Comparison of ENCODE assay signal across 8 mouse cellular contexts in the genomic region with DNA sequence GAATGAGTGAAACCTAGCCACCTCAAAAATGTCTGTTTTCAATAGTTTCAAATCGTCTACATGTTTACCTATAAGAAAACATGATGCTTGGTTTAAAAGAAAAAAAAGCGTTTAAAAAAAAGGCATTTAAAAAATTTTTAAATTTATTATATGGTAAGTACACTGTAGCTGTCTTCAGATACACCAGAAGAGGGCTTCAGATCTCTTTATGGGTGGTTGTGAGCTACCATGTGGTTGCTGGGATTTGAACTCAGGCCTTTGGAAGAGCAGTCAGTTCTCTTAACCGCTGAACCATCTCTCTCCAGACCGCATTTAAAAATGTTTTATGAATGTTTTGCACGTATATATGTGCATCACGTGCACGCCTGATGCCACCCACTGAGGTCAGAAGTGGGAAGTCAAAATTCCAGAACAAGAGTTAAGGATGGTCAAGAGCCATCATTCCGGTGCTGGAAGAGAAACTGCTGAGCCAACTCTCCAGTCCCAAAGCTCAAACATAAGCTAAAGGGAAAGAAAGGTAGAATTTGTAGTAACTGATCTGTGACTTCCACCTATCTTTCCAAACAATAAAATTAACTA. TPM values are rescaled to one million over a fixed set of nuclear protein-coding genes. Genes with fewer than 3 reads are reported as not detected.
DNase-seq lines count a peak whose midpoint lies in the region; ATAC-seq and TF ChIP-seq lines count a peak whose summit lies in the region.

No protein-coding gene starts in this region.

- dilution Hi-C loops in CH12.LX (cut with MboI; ENCODE audit: extremely low pct_ligation_motif_present, extremely low pct_unique_long_range_greater_than_20kb, low sequenced_read_pairs), result no loop called here

- H3K9me3 ChIP-seq in heart, embryonic 10.5 days, result no peaks in the 10 kb centered on the region
- no peaks in the 10 kb centered on the region for H3K9me3 ChIP-seq in CH12.LX (replicated peaks; ENCODE audit: low read length)
- H3K9me3 ChIP-seq in forebrain, embryonic 16.5 days (ENCODE audit: control insufficient read depth, low read length), result no peaks in the 10 kb centered on the region
- H3K9me3 ChIP-seq in liver, embryonic 16.5 days (replicated peaks; ENCODE audit: control insufficient read depth, low read length), result no peaks in the 10 kb centered on the region

- peak overlapping the region; percentile 96 for H3K9ac ChIP-seq in CH12.LX (ENCODE audit: insufficient read depth, low read depth)
- peak overlapping the region; percentile 91 for H3K9ac ChIP-seq in forebrain, embryonic 16.5 days (replicated peaks; ENCODE audit: low read depth, low read length)
- H3K9ac ChIP-seq in liver, embryonic 16.5 days (ENCODE audit: low read depth, low read length), result peak overlapping the region; percentile 100

- in situ Hi-C loops in CH12.LX (cut with MboI; ENCODE audit: low pct_ligation_motif_present, low pct_unique_long_range_greater_than_20kb, low sequenced_read_pairs), result no loop called here

- H3K4me3 ChIP-seq in heart, embryonic 10.5 days, result peak overlapping the region; percentile 98
- peak overlapping the region; percentile 59 to 99 (median 87) for H3K4me3 ChIP-seq in CH12.LX (replicated peaks in 1 of 3; ENCODE audit: low read depth in 2 of 3, low read length in 2 of 3, poor library complexity in 1 of 3)
- H3K4me3 ChIP-seq in forebrain, embryonic 16.5 days (replicated peaks; ENCODE audit: low read length), result peak overlapping the region; percentile 65
- peak overlapping the region; percentile 100 for H3K4me3 ChIP-seq in liver, embryonic 16.5 days (ENCODE audit: low read depth, low read length)

- peaks cover 3% of the 10 kb centered on the region for H3K4me1 ChIP-seq in heart, embryonic 10.5 days
- peaks cover 0 to 28% of the 10 kb centered on the region in 2 experiments; a peak in 2 of 4 replicates for H3K4me1 ChIP-seq in CH12.LX (ENCODE audit: control insufficient read depth in 1 of 2, insufficient read depth in 2 of 2)
- peaks cover 15% of the 10 kb centered on the region for H3K4me1 ChIP-seq in forebrain, embryonic 16.5 days (replicated peaks; ENCODE audit: control insufficient read depth, insufficient read depth, low read length)
- H3K4me1 ChIP-seq in liver, embryonic 16.5 days (ENCODE audit: control insufficient read depth, low read depth, low read length), result peaks cover 5% of the 10 kb centered on the region

- no peak for TF ChIP-seq POLR2A in CH12.LX (IDR thresholded peaks at IDR 0.05; ENCODE audit: low read depth, low read length)

- TF ChIP-seq RAD21 in CH12.LX (IDR thresholded peaks at IDR 0.05; ENCODE audit: low read depth, low read length), result no peak

- peaks cover 13% of the 10 kb centered on the region for H3K36me3 ChIP-seq in heart, embryonic 10.5 days
- H3K36me3 ChIP-seq in CH12.LX (replicated peaks in 1 of 2; ENCODE audit: control insufficient read depth in 1 of 2, insufficient read depth in 1 of 2, low read length in 1 of 2), result peaks cover under 1 to 16% of the 10 kb centered on the region in 2 experiments
- no peaks in the 10 kb centered on the region for H3K36me3 ChIP-seq in forebrain, embryonic 16.5 days (ENCODE audit: control insufficient read depth, insufficient read depth)
- H3K36me3 ChIP-seq in liver, embryonic 16.5 days (ENCODE audit: control insufficient read depth, insufficient read depth), result peaks cover 3% of the 10 kb centered on the region

- H3K27ac ChIP-seq in heart, embryonic 10.5 days, result peak overlapping the region; percentile 100; the same call in 1 of the 2 replicates
- H3K27ac ChIP-seq in CH12.LX (ENCODE audit: insufficient read depth, low read depth), result peak overlapping the region; percentile 82
- H3K27ac ChIP-seq in forebrain, embryonic 16.5 days (ENCODE audit: low read length), result no peak overlapping the region; the same call in 1 of the 2 replicates
- peak overlapping the region; percentile 100 for H3K27ac ChIP-seq in liver, embryonic 16.5 days (ENCODE audit: low read length)

- WGBS in heart, embryonic 10.5 days, result 62% methylated on average over 8 of the region's 8 CpGs
- WGBS in forebrain, embryonic 16.5 days, result 68% methylated on average over 8 of the region's 8 CpGs
- 27% methylated on average over 8 of the region's 8 CpGs for WGBS in liver, embryonic 16.5 days (ENCODE audit: insufficient replicate concordance)

- ATAC-seq in forebrain, embryonic 16.5 days, result no peak
- ATAC-seq in liver, embryonic 16.5 days (ENCODE audit: low read depth), result no peak

- H3K79me2 ChIP-seq in CH12.LX (replicated peaks; ENCODE audit: control insufficient read depth, extremely low read depth, insufficient read depth, poor library complexity, severe bottlenecking), result peaks cover 53% of the 10 kb centered on the region

- no peak for DNase-seq in heart, embryonic 10.5 days (ENCODE audit: low spot score)
- no peak for DNase-seq in heart, postnatal 4 days
- DNase-seq in CH12.LX (ENCODE audit: extremely low read depth), result no peak
- no peak for DNase-seq in thymus, postnatal 4 days
- no peak for DNase-seq in adrenal gland, postnatal 36 days
- no peak for DNase-seq in adrenal gland, adult 8-10 months

- no peak for TF ChIP-seq CTCF in CH12.LX (conservative IDR thresholded peaks at IDR 0.05 in 1 of 2, IDR thresholded peaks at IDR 0.05 in 1 of 2; ENCODE audit: low read depth in 2 of 2, low read length in 2 of 2)

- H3K27me3 ChIP-seq in heart, embryonic 10.5 days (ENCODE audit: insufficient read depth, poor library complexity, severe bottlenecking), result no peaks in the 10 kb centered on the region
- no peaks in the 10 kb centered on the region for H3K27me3 ChIP-seq in CH12.LX (replicated peaks)
- no peaks in the 10 kb centered on the region for H3K27me3 ChIP-seq in forebrain, embryonic 16.5 days (replicated peaks; ENCODE audit: control insufficient read depth, insufficient read depth, low read length)
- no peaks in the 10 kb centered on the region for H3K27me3 ChIP-seq in liver, embryonic 16.5 days (ENCODE audit: control insufficient read depth, insufficient read depth, low read depth, low read length)

- TF ChIP-seq EP300 in CH12.LX (IDR thresholded peaks at IDR 0.05; ENCODE audit: low read length), result no peak

- H3K4me2 ChIP-seq in CH12.LX (ENCODE audit: insufficient read depth, low read depth, poor library complexity, severe bottlenecking), result peak overlapping the region; percentile 97
- peak overlapping the region; percentile 94 for H3K4me2 ChIP-seq in forebrain, embryonic 16.5 days (ENCODE audit: low read length)
- peak overlapping the region; percentile 63 for H3K4me2 ChIP-seq in liver, embryonic 16.5 days (ENCODE audit: low read depth, low read length)

TF ChIP-seq in CH12.LX, 34 proteins besides CTCF, POLR2A, EP300 and RAD21:
- TF ChIP-seq MAX (IDR thresholded peaks at IDR 0.05; ENCODE audit: low read length) (peak; percentile 45; the same call in 1 of the 2 replicates), BHLHE40 (IDR thresholded peaks at IDR 0.05; ENCODE audit: low read depth, low read length) (peak; percentile 75), MYC (IDR thresholded peaks at IDR 0.05; ENCODE audit: low read depth, low read length) (peak; percentile 74; the same call in 1 of the 2 replicates), CHD1 (IDR thresholded peaks at IDR 0.05; ENCODE audit: low read depth, low read length) (no peak), MEF2A (IDR thresholded peaks at IDR 0.05; ENCODE audit: borderline replicate concordance, low read depth, low read length) (no peak)

RNA-seq across cellular contexts. Expression of a gene that starts 3.3 kb away (rescaled TPM):
- polyA plus RNA-seq in heart, embryonic 10.5 days (2016; fragmentation: Nextera tagmentation; extraction: Ambion mirVana), result 74.4 and 87.6 TPM in 2 replicates
- total RNA-seq in heart, postnatal 4 days (2021), result 10 to 100 TPM; 54.9 to 56.8 TPM
- 54.1 and 70.0 TPM in 2 replicates for total RNA-seq in CH12.LX (2012; rRNA removed)
- 129 and 136 TPM in 2 replicates for total RNA-seq in CH12.LX (2014; rRNA removed)
- polyA plus RNA-seq in CH12.LX (2012; ENCODE audit: insufficient read length, low read depth), result 88.9 and 119 TPM in 2 replicates
- 155 and 168 TPM in 2 replicates for polyA plus RNA-seq in forebrain, embryonic 16.5 days (2015; fragmentation: Nextera tagmentation; extraction: Ambion mirVana)
- polyA plus RNA-seq in liver, embryonic 16.5 days (2015; fragmentation: Nextera tagmentation; extraction: Ambion mirVana), result 42.0 and 42.4 TPM in 2 replicates
- total RNA-seq in adrenal gland, postnatal 36 days (2021), result 10 to 100 TPM; 59.6 to 61.9 TPM
- 10 to 100 TPM; 56.8 to 69.3 (median 63.1) TPM for total RNA-seq in adrenal gland, adult 8-10 months (2022)

RNA-seq across cellular contexts. Expression of a gene that starts 16.0 kb away (rescaled TPM):
- polyA plus RNA-seq in heart, embryonic 10.5 days (2016; fragmentation: Nextera tagmentation; extraction: Ambion mirVana), result 213 and 293 TPM in 2 replicates
- total RNA-seq in heart, postnatal 4 days (2021), result 100 to 1,000 TPM; 589 to 631 TPM
- 72.1 and 75.6 TPM in 2 replicates for total RNA-seq in CH12.LX (2012; rRNA removed)
- total RNA-seq in CH12.LX (2014; rRNA removed), result 101 and 103 TPM in 2 replicates
- polyA plus RNA-seq in CH12.LX (2012; ENCODE audit: insufficient read length, low read depth), result 81.3 and 89.2 TPM in 2 replicates
- polyA plus RNA-seq in forebrain, embryonic 16.5 days (2015; fragmentation: Nextera tagmentation; extraction: Ambion mirVana), result 107 and 120 TPM in 2 replicates
- polyA plus RNA-seq in liver, embryonic 16.5 days (2015; fragmentation: Nextera tagmentation; extraction: Ambion mirVana), result 108 and 116 TPM in 2 replicates
- total RNA-seq in adrenal gland, postnatal 36 days (2021), result 100 to 1,000 TPM; 383 to 457 TPM
- total RNA-seq in adrenal gland, adult 8-10 months (2022), result 100 to 1,000 TPM; 251 to 373 (median 320) TPM

RNA-seq across cellular contexts. Expression of a gene that starts 30.1 kb away (rescaled TPM):
- polyA plus RNA-seq in heart, embryonic 10.5 days (2016; fragmentation: Nextera tagmentation; extraction: Ambion mirVana), result 95.8 and 146 TPM in 2 replicates
- total RNA-seq in heart, postnatal 4 days (2021), result 10 to 100 TPM; 20.3 to 21.1 TPM
- total RNA-seq in CH12.LX (2012; rRNA removed) (58.6 and 67.1 TPM in 2 replicates), CH12.LX (2014; rRNA removed) (115 and 128 TPM in 2 replicates)
- polyA plus RNA-seq in CH12.LX (2012; ENCODE audit: insufficient read length, low read depth), result 48.6 and 48.8 TPM in 2 replicates
- 336 and 338 TPM in 2 replicates for polyA plus RNA-seq in forebrain, embryonic 16.5 days (2015; fragmentation: Nextera tagmentation; extraction: Ambion mirVana)
- 97.5 and 101 TPM in 2 replicates for polyA plus RNA-seq in liver, embryonic 16.5 days (2015; fragmentation: Nextera tagmentation; extraction: Ambion mirVana)
- total RNA-seq in adrenal gland, postnatal 36 days (2021), result 100 to 1,000 TPM in 1 of 2 experiments, 10 to 100 TPM in 1; 95.1 to 133 TPM
- 10 to 100 TPM; 70.0 to 86.0 (median 80.9) TPM for total RNA-seq in adrenal gland, adult 8-10 months (2022)

RNA-seq across cellular contexts. Expression of a gene that starts 50.3 kb away (rescaled TPM):
- 0.30 and 0.31 TPM in 2 replicates for polyA plus RNA-seq in heart, embryonic 10.5 days (2016; fragmentation: Nextera tagmentation; extraction: Ambion mirVana)
- not detected for total RNA-seq in heart, postnatal 4 days (2021)
- total RNA-seq in CH12.LX (2012; rRNA removed) (12.7 and 14.7 TPM in 2 replicates), CH12.LX (2014; rRNA removed) (0.31 and 1.4 TPM in 2 replicates)
- polyA plus RNA-seq in CH12.LX (2012; ENCODE audit: insufficient read length, low read depth), result 0.77 and 1.00 TPM in 2 replicates
- 1.0 and 1.1 TPM in 2 replicates for polyA plus RNA-seq in forebrain, embryonic 16.5 days (2015; fragmentation: Nextera tagmentation; extraction: Ambion mirVana)
- polyA plus RNA-seq in liver, embryonic 16.5 days (2015; fragmentation: Nextera tagmentation; extraction: Ambion mirVana), result 15.1 and 16.5 TPM in 2 replicates
- 1 to 10 TPM; 1.9 to 2.5 TPM for total RNA-seq in adrenal gland, postnatal 36 days (2021)
- 1 to 10 TPM in 3 of 4 experiments, under 1 TPM in 1; 0.99 to 2.2 (median 1.4) TPM for total RNA-seq in adrenal gland, adult 8-10 months (2022)
